Mouse (Mus musculus): ENCODE results near the gene Pgm1. TPM values are rescaled to one million over a fixed set of nuclear protein-coding genes. Genes with fewer than 3 reads are reported as not detected.

Pgm1 gene
- total RNA-seq, 1 experiment from 2014 or later = 14.0 TPM

DNA sequence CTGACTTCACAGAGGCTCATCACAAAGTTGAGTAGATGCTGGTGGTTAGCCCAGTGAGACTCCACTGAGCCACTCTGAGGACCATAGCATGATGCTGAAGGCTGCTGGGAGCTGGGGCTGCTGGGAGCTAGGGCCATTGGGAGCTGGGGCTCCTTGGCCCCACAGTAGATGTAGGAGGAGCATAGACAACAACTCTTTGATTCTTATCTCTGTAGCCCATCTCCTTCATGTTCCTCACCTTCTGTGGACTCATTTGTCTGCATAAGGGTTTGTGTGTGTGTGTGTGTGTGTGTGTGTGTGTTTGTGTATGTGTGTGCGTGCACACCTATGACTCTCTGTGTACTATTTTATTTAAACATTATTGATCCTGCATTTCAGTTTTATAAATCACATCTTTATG lies 18.7 kb downstream of the Pgm1 start:
- ATAC-seq (replicated peaks; ENCODE audit: insufficient number of reproducible peaks, low FRiP score, low TSS enrichment, poor library complexity, severe bottlenecking) = no peak

GRCm38 (mm10) chr4:99953904-99954303 lies 24.7 kb downstream of the Pgm1 start:
- ATAC-seq (replicated peaks; ENCODE audit: insufficient number of reproducible peaks, low FRiP score, low TSS enrichment, poor library complexity, severe bottlenecking) = no peak

DNA sequence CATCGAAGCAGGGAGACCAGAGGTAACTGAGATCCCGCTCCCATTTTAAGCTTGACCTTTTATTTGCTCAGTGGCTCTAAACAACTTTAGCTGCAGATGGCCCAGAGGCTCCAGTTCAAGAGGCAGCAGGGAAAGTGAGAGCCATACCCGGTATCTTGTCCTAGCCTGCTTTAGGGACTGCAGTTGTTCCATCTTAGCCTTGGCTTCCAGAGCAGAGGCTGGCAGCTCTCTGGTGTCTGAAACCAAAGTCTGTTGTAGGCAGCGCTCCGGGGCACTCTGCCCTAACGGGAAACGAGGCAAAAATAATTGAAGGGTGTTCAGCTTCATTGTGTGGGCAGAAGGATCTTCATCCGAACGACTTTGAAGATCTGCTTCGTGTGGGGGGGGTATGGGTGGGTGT lies 26.2 kb downstream of the Pgm1 start:
- no peak for ATAC-seq (replicated peaks; ENCODE audit: insufficient number of reproducible peaks, low FRiP score, low TSS enrichment, poor library complexity, severe bottlenecking)

DNA sequence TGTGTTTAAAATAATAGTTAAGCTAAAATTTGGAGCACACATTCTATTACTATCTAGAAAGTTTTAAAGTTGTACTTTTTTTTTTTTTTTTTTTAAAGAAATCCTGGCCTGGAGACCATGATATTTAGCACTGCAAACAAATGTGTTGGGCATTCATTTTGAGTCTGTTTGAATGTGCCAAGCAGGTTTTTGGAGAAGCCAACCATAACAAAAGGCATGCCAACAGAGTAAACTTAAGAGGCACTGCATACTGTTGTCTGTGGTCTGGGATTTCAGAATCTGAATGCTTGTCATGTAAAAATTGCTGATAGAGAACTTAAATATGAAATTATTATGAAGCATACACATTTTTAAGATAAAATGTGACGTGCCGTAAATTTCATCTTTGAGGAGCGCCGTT lies 28.0 kb downstream of the Pgm1 start:
- no peak for ATAC-seq (replicated peaks; ENCODE audit: insufficient number of reproducible peaks, low FRiP score, low TSS enrichment, poor library complexity, severe bottlenecking)

GRCm38 (mm10) chr4:99958084-99958815 lies 29.0 kb downstream of the Pgm1 start:
- no peak for ATAC-seq (replicated peaks; ENCODE audit: insufficient number of reproducible peaks, low FRiP score, low TSS enrichment, poor library complexity, severe bottlenecking)

DNA sequence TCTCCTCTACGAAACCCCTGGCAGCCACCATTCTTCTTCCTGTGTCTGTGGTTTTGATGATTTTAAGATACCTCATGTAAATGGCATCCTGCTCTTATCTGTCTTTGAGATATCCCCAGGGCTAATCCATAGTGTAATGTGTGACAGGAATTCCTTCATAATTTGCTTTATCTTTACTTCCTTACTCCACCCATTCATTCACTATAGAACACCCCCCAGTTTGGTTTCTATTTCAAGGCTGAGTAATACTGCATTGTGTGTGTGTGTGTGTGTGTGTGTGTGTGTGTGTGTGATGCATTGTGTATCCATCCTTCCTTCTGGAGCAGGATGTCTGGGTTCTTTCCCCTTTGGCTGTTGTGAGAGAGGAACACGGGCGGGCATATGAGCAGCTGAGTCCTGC lies 30.1 kb downstream of the Pgm1 start:
- ATAC-seq (replicated peaks; ENCODE audit: insufficient number of reproducible peaks, low FRiP score, low TSS enrichment, poor library complexity, severe bottlenecking) = no peak

DNA sequence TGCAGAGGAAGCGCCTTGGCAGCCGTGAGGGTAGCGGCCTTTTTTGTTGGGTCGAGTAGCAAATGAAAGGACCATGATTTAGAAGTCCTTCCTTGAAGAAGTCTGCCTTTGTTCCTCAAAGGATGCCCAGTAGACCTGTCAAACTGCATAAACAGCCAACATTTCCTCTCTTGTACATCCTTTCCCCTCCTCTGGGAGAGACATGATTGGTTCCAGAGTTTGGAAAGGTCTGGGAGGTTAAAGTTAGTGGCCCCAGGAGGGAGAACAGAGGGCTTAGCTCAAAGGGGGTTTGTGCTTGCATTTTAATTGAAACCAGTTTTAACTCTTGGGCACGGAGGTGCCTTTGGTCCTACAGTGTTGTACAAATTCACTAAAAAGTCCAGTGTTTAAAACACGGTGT lies 37.3 kb downstream of the Pgm1 start:
- ATAC-seq (replicated peaks; ENCODE audit: insufficient number of reproducible peaks, low FRiP score, low TSS enrichment, poor library complexity, severe bottlenecking) = no peak

DNA sequence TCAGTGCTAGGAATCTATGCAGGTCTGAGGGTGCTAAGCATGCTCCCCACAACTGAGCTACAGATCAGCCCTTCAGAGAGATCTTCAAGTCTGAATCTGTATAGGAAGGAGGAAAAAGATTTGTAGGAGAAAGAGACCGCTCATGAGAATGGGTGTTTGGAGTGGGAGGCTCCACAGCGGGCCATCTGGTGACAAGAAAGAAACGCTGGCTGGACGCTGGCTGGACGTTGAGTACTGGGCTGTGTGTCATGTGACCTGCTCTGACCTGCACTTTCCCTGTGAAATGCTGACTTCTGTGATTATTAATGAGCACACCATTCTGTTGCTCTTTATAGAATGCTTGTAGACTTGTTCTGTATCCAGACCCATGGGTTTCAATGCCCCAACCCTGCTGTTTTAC lies 40.1 kb downstream of the Pgm1 start:
- ATAC-seq (replicated peaks; ENCODE audit: insufficient number of reproducible peaks, low FRiP score, low TSS enrichment, poor library complexity, severe bottlenecking) = no peak

DNA sequence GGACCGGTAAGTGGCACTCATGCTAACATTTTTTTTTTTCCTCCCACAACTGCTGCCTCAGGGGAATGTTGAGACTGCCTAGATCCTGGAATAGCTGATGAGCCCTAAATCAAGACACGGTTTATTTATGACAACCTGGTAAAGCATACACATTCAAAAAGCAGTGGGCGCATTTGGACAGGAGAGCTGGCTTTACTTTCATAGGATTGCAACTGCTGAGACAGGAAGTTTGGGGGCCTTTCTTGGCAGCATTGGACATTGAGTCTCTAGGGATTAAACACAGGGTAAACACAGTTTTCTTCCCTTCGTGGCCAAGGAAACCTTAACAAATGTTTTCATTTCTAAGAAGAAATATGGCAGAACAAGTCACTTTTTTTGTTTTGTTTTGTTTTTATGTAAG lies 40.9 kb downstream of the Pgm1 start:
- no peak for ATAC-seq (replicated peaks; ENCODE audit: insufficient number of reproducible peaks, low FRiP score, low TSS enrichment, poor library complexity, severe bottlenecking)

- ATAC-seq (replicated peaks; ENCODE audit: insufficient number of reproducible peaks, low FRiP score, low TSS enrichment, poor library complexity, severe bottlenecking) = no peak
These were observed 43.7 kb downstream of the Pgm1 start for GRCm38 (mm10) chr4:99972886-99973285.

DNA sequence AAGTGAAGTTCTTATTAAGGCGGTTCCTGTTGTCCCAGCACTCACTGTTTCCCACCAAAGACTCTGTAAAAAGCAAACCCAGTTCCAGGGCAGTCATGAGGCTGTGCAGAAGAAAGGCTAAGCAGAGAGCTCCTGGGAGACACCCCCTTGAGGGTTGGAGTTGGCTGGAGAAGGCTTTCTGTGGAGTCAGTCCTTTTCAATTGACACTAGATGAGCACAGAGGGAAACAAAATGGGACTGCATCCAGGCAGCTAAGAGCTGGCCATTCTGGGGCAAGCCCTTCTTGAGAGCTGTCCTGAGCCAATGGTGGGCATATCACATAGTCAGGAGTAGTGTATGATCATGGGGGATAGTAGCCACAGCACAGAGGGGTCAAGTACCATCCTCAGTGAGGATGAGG lies 44.7 kb downstream of the Pgm1 start:
- no peak for ATAC-seq (replicated peaks; ENCODE audit: insufficient number of reproducible peaks, low FRiP score, low TSS enrichment, poor library complexity, severe bottlenecking)

DNA sequence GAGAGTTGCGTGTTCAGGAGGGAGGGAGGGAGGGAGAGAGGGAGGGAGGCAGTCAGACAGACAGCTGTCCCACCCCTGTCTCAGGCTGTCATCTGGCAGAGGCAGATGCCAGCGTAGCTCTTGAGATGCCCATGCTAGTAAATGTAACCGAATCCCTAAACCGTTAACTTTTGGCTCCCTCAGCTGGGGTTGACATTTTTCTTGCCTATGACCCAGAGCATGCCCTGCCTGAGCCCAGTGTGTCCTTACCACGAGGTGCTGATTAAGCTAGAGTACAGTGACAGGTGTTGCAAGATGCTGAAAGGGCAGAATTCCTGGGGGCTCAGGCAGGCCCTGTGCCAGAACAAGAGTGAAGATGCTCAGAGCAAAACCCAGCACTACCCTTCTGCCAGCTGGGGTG lies 45.2 kb downstream of the Pgm1 start:
- ATAC-seq (replicated peaks; ENCODE audit: insufficient number of reproducible peaks, low FRiP score, low TSS enrichment, poor library complexity, severe bottlenecking) = no peak

GRCm38 (mm10) chr4:99979326-99979725 lies 50.1 kb downstream of the Pgm1 start:
- ATAC-seq (replicated peaks; ENCODE audit: insufficient number of reproducible peaks, low FRiP score, low TSS enrichment, poor library complexity, severe bottlenecking) = no peak

- ATAC-seq (replicated peaks; ENCODE audit: insufficient number of reproducible peaks, low FRiP score, low TSS enrichment, poor library complexity, severe bottlenecking) = no peak
These were observed 52.0 kb downstream of the Pgm1 start for GRCm38 (mm10) chr4:99981216-99981615.

DNA sequence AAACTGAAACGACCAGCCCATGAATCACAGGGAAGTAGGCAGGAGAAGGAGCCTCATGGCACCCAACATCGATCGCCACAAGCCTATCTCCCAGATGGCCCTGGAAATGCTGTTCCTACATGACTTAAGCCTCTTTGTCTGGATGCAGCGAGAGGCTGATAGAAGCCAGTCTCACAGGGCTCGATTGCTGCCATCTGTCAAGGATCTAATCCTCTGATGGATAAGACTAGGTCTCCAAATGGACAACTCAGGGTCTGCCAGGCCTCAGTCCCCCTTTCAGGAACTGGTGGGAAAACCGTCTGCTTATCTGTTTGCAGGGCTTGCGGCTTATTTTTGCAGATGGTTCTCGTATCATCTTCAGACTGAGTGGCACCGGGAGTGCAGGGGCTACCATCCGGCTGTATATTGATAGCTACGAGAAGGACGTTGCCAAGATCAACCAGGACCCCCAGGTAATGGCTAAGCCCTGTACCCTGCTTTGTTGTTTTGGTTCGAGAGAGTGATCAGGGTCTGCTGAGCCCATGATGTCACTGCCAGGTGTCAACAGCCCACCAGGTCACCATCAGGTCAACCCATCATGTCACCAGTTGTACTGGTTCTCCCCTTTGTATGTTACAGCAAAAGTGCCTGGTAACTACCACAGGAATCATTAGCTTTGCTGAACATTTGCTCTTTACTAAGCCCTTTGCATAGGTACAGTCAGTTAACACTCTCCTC lies 54.6 kb downstream of the Pgm1 start:
- no peak for ATAC-seq (replicated peaks; ENCODE audit: insufficient number of reproducible peaks, low FRiP score, low TSS enrichment, poor library complexity, severe bottlenecking)

GRCm38 (mm10) chr4:99984369-99984752 lies 55.1 kb downstream of the Pgm1 start:
- no peak for ATAC-seq (replicated peaks; ENCODE audit: insufficient number of reproducible peaks, low FRiP score, low TSS enrichment, poor library complexity, severe bottlenecking)

GRCm38 (mm10) chr4:99985086-99985485 lies 55.9 kb downstream of the Pgm1 start:
- ATAC-seq (replicated peaks; ENCODE audit: insufficient number of reproducible peaks, low FRiP score, low TSS enrichment, poor library complexity, severe bottlenecking) = no peak

- no peak for ATAC-seq (replicated peaks; ENCODE audit: insufficient number of reproducible peaks, low FRiP score, low TSS enrichment, poor library complexity, severe bottlenecking)
These were observed 56.4 kb downstream of the Pgm1 start for GRCm38 (mm10) chr4:99985631-99986030.

GRCm38 (mm10) chr4:99986609-99987008 lies 57.4 kb downstream of the Pgm1 start:
- no peak for ATAC-seq (replicated peaks; ENCODE audit: insufficient number of reproducible peaks, low FRiP score, low TSS enrichment, poor library complexity, severe bottlenecking)

- no peak for ATAC-seq (replicated peaks; ENCODE audit: insufficient number of reproducible peaks, low FRiP score, low TSS enrichment, poor library complexity, severe bottlenecking)
These were observed 59.6 kb downstream of the Pgm1 start for GRCm38 (mm10) chr4:99988771-99989170.
